9 mouse cellular contexts compared by ENCODE assay signal in genomic region chr17:34392321-34392720, GRCm38 (mm10). TPM values are rescaled to one million over a fixed set of nuclear protein-coding genes. Genes with fewer than 3 reads are reported as not detected.
DNase-seq lines count a peak whose midpoint lies in the region; ATAC-seq and TF ChIP-seq lines count a peak whose summit lies in the region.
"Had no signal": no experiment of that assay in that cellular context is flagged by ENCODE, and none has a peak within 500 bp of the region (broad histone marks: within the 10 kb centered on the region; RNA-seq: fewer than 3 reads in every experiment).

No protein-coding gene starts in this region.

- peak; percentile 17 for DNase-seq in right cerebral cortex, postnatal 14 days
- no peak for DNase-seq in right cerebral cortex, postnatal 25 days
- peak; percentile 29 for DNase-seq in kidney, adult 18-20 months
- peak; percentile 29 to 32 for DNase-seq in lung, adult 18-20 months

- no peaks in the 10 kb centered on the region for H3K4me1 ChIP-seq in cortical plate, adult 2 months (ENCODE audit: control insufficient read depth, insufficient read depth, low read length)
- no peaks in the 10 kb centered on the region for H3K4me1 ChIP-seq in heart, embryonic 11.5 days (ENCODE audit: control insufficient read depth, insufficient read depth, low read length)
- H3K4me1 ChIP-seq in neural tube, embryonic 12.5 days: no peaks in the 10 kb centered on the region

- ATAC-seq in heart, embryonic 11.5 days (replicated peaks; ENCODE audit: insufficient number of reproducible peaks, low FRiP score, low TSS enrichment): no peak
- no peak for ATAC-seq in neural tube, embryonic 12.5 days (ENCODE audit: low FRiP score, low read depth)
- ATAC-seq in erythroblast, adult 5-6 weeks (replicated peaks; ENCODE audit: low FRiP score, poor library complexity, severe bottlenecking): no peak

- H3K9me3 ChIP-seq in heart, embryonic 11.5 days (replicated peaks; ENCODE audit: control insufficient read depth, low read length): no peaks in the 10 kb centered on the region
- no peaks in the 10 kb centered on the region for H3K9me3 ChIP-seq in neural tube, embryonic 12.5 days

- no peak for TF ChIP-seq POLR2A in cortical plate, adult 2 months (IDR thresholded peaks at IDR 0.05; ENCODE audit: extremely low read depth, insufficient read depth, low read length)

- WGBS in heart, embryonic 11.5 days (ENCODE audit: insufficient replicate concordance): 8% methylated on average over 24 of the region's 24 CpGs
- WGBS in neural tube, embryonic 12.5 days: 6% methylated on average over 24 of the region's 24 CpGs

- no peaks in the 10 kb centered on the region for H3K36me3 ChIP-seq in heart, embryonic 11.5 days (ENCODE audit: control insufficient read depth, insufficient read depth, low read length)
- no peaks in the 10 kb centered on the region for H3K36me3 ChIP-seq in neural tube, embryonic 12.5 days

- H3K9ac ChIP-seq in heart, embryonic 11.5 days (ENCODE audit: low read depth, low read length): no peak overlapping the region
- H3K9ac ChIP-seq in neural tube, embryonic 12.5 days: no peak overlapping the region

- no peak overlapping the region for H3K27ac ChIP-seq in cortical plate, adult 2 months (ENCODE audit: insufficient read depth, low read length)
- H3K27ac ChIP-seq in heart, embryonic 11.5 days (ENCODE audit: low read depth, low read length): no peak overlapping the region
- no peak overlapping the region for H3K27ac ChIP-seq in neural tube, embryonic 12.5 days

- H3K4me3 ChIP-seq in cortical plate, adult 2 months (ENCODE audit: insufficient read depth, low read length): peak overlapping the region; percentile 18; the same call in 1 of the 2 replicates
- H3K4me3 ChIP-seq in heart, embryonic 11.5 days (ENCODE audit: low read depth, low read length): peak overlapping the region; percentile 32
- peak overlapping the region; percentile 27 for H3K4me3 ChIP-seq in neural tube, embryonic 12.5 days

- TF ChIP-seq CTCF in cortical plate, adult 2 months (IDR thresholded peaks at IDR 0.05; ENCODE audit: extremely low read depth, insufficient read depth, low read length): no peak

- H3K4me2 ChIP-seq in heart, embryonic 11.5 days: peak overlapping the region; percentile 64
- peak overlapping the region; percentile 59 for H3K4me2 ChIP-seq in neural tube, embryonic 12.5 days (replicated peaks)

- H3K27me3 ChIP-seq in heart, embryonic 11.5 days (ENCODE audit: control insufficient read depth, insufficient read depth, low read length): peaks cover 8% of the 10 kb centered on the region; the same call in 1 of the 2 replicates
- no peaks in the 10 kb centered on the region for H3K27me3 ChIP-seq in neural tube, embryonic 12.5 days (replicated peaks)

RNA-seq across cellular contexts. Expression of gene BC051142, which starts 6.3 kb away (rescaled TPM):
- polyA plus RNA-seq in cortical plate, adult 2 months (2012; rRNA removed): 7.4 and 8.7 TPM in 2 replicates
- polyA plus RNA-seq in heart, embryonic 11.5 days (2014; fragmentation: Nextera tagmentation; extraction: Ambion mirVana): not detected in 2 replicates
- 1.4 and 1.6 TPM in 2 replicates for polyA plus RNA-seq in neural tube, embryonic 12.5 days (2016; fragmentation: Nextera tagmentation; extraction: Ambion mirVana)
- not detected in 2 replicates for total RNA-seq in erythroblast, adult 5-6 weeks (2015; ENCODE audit: low replicate concordance)
- total RNA-seq in erythroblast, adult 5-6 weeks (2017; ENCODE audit: low replicate concordance): not detected in 2 replicates

RNA-seq across cellular contexts. Expression of gene Btnl1, which starts 15.4 kb away (rescaled TPM):
- polyA plus RNA-seq in cortical plate, adult 2 months (2012; rRNA removed): 0.04 TPM in 1 of 2 replicates, not detected in the other
- not detected in 2 replicates for polyA plus RNA-seq in heart, embryonic 11.5 days (2014; fragmentation: Nextera tagmentation; extraction: Ambion mirVana)
- not detected in 2 replicates for polyA plus RNA-seq in neural tube, embryonic 12.5 days (2016; fragmentation: Nextera tagmentation; extraction: Ambion mirVana)
- not detected in 2 replicates for total RNA-seq in erythroblast, adult 5-6 weeks (2015; ENCODE audit: low replicate concordance)
- total RNA-seq in erythroblast, adult 5-6 weeks (2017; ENCODE audit: low replicate concordance): not detected in 2 replicates
- total RNA-seq: left cerebral cortex, postnatal 10 days had no signal

RNA-seq across cellular contexts. Expression of gene Btnl2, which starts 37.7 kb away (rescaled TPM):
- polyA plus RNA-seq in cortical plate, adult 2 months (2012; rRNA removed): not detected in 2 replicates
- not detected in 2 replicates for polyA plus RNA-seq in heart, embryonic 11.5 days (2014; fragmentation: Nextera tagmentation; extraction: Ambion mirVana)
- not detected in 2 replicates for polyA plus RNA-seq in neural tube, embryonic 12.5 days (2016; fragmentation: Nextera tagmentation; extraction: Ambion mirVana)
- 0.96 TPM in 1 of 2 replicates, not detected in the other for total RNA-seq in erythroblast, adult 5-6 weeks (2015; ENCODE audit: low replicate concordance)
- 0.09 and 0.42 TPM in 2 replicates for total RNA-seq in erythroblast, adult 5-6 weeks (2017; ENCODE audit: low replicate concordance)
